Mouse (Mus musculus): Measurements from ENCODE around the gene Prkce. TPM values are rescaled to one million over a fixed set of nuclear protein-coding genes. Genes with fewer than 3 reads are reported as not detected.

Prkce gene
- polyA plus RNA-seq, 1 experiment from 2014 or later: 0.77 TPM

DNA sequence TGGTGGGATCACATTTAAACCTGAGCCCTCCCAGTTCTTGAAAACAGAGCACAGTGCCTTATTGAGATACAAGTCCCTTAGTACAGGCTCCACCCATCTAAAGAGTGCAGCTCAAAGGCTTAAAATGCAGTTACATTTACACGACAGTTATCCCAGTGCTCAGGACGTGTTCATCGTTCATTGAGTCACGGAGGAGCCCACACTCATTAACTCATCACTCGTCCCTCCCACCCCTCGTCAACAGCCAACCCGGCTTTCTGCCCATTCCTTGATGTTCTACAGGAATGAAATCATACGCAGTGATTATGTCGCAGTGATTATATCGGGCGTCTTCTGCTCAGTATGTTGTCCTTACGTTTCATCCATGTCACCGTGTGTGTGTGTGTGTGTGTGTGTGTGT, 102.9 kb downstream of the Prkce start:
- no peaks in the 10 kb centered on the region for H3K9me3 ChIP-seq (replicated peaks; ENCODE audit: control insufficient read depth, low read length)
- H3K36me3 ChIP-seq (ENCODE audit: control insufficient read depth, insufficient read depth): no peaks in the 10 kb centered on the region
- 77% methylated on average over 13 of the region's 13 CpGs for WGBS (ENCODE audit: insufficient replicate concordance)
- no peak overlapping the region for H3K27ac ChIP-seq (ENCODE audit: low read length)
- ATAC-seq (ENCODE audit: low read depth): no peak
- no peak overlapping the region for H3K9ac ChIP-seq (ENCODE audit: low read depth, low read length)
- H3K4me3 ChIP-seq (ENCODE audit: low read depth, low read length): no peak overlapping the region
- H3K27me3 ChIP-seq (ENCODE audit: control insufficient read depth, insufficient read depth, low read depth, low read length): no peaks in the 10 kb centered on the region
- H3K4me1 ChIP-seq (ENCODE audit: control insufficient read depth, low read depth, low read length): no peaks in the 10 kb centered on the region
- no peak overlapping the region for H3K4me2 ChIP-seq (ENCODE audit: low read depth, low read length)

DNA sequence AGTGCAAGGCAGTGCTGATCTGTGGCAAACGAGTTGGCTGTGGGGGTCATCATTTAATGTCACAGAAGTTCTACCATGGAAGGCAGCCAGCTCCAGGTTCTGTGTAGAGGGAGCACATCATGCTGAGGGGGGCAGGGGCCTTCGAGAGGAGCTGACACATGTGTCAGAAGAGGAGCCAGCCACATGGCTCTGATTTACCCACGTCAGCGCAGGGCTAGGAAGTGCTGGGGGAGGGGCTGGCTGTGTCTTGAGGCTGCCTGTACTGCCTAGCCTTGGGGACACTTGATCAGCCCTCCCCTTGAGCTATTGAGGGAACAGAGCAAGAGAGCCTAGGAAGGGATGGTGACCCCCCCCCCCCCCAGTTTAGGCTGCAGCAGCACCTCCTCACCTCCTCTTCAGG, 103.7 kb downstream of the Prkce start:
- ATAC-seq (ENCODE audit: low read depth): no peak
- Histone ChIP-seq H3K27ac (ENCODE audit: low read length) (no peak overlapping the region), H3K4me1 (ENCODE audit: control insufficient read depth, low read depth, low read length) (no peaks in the 10 kb centered on the region)

DNA sequence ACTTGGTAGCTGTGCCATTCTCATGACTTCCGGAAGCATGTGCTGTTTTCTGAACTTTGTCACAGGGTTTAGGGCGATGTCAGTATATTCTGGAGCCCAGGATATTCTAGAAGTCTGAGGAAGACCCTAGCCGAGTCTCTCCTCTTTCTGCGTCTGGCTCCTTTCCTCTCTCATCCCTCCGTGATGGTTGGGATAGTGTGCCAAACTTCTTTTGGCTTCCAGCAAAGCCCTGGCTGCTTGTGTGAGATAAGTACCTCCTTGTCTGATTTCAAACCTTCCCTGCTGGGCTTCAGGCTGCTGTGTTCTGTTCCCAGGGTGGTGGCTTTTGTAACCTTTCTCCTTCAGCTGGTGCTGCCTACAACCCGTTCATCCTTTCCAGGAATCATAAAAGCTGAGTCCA, 105.4 kb downstream of the Prkce start:
- H3K36me3 ChIP-seq (ENCODE audit: control insufficient read depth, insufficient read depth): no peaks in the 10 kb centered on the region

More for the DNA sequence above, 103.7 kb downstream of the Prkce start:
- Histone ChIP-seq H3K9ac (ENCODE audit: low read depth, low read length) (no peak overlapping the region), H3K4me2 (ENCODE audit: low read depth, low read length) (no peak overlapping the region), H3K4me3 (ENCODE audit: low read depth, low read length) (no peak overlapping the region), H3K27me3 (ENCODE audit: control insufficient read depth, insufficient read depth, low read depth, low read length) (no peaks in the 10 kb centered on the region), H3K36me3 (ENCODE audit: control insufficient read depth, insufficient read depth) (no peaks in the 10 kb centered on the region), H3K9me3 (replicated peaks; ENCODE audit: control insufficient read depth, low read length) (no peaks in the 10 kb centered on the region)
- 34% methylated on average over 4 of the region's 4 CpGs for WGBS (ENCODE audit: insufficient replicate concordance)

DNA sequence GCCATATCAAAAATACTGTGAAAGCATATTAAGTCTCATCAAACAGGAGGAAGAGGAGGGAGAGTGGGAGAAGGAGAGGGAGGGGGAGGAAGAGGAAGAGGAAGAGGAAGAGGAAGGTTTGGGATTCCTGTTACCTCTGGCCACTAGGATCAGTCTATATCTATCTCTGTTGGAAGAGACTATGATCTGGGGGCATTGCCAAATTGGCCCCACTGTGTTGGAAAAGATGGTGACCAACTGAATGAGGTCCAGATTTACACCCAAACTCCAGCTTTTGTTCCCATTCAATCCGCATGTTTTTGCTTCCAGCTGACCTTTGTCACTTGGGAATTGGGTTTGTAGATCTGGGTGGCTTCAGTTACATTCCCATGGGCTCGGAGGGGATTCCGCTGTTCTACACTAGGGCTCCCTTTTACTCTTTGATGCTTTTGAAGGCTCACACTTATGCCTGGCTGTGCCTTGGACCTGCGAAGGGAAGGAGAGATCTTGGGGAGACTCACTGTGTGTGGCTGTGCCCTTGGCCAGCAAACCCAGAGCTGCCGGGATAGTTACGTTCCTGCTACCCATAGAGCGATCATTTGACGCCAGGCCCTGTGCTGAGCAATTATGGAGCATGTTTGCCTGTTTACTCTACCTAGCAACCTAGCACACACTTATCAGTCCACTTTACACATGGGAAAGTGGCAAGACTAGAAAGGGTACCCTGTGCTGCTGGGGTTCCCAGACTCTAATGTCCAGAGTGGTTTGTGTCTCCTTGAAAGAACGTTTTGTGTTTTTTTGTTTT, 106.2 kb downstream of the Prkce start:
- Histone ChIP-seq H3K27me3 (ENCODE audit: control insufficient read depth, insufficient read depth, low read depth, low read length) (no peaks in the 10 kb centered on the region), H3K4me1 (ENCODE audit: control insufficient read depth, low read depth, low read length) (no peaks in the 10 kb centered on the region), H3K27ac (ENCODE audit: low read length) (no peak overlapping the region), H3K36me3 (ENCODE audit: control insufficient read depth, insufficient read depth) (no peaks in the 10 kb centered on the region), H3K4me3 (ENCODE audit: low read depth, low read length) (no peak overlapping the region), H3K4me2 (ENCODE audit: low read depth, low read length) (no peak overlapping the region), H3K9me3 (replicated peaks; ENCODE audit: control insufficient read depth, low read length) (no peaks in the 10 kb centered on the region), H3K9ac (ENCODE audit: low read depth, low read length) (no peak overlapping the region)
- 66% methylated on average over 9 of the region's 9 CpGs for WGBS (ENCODE audit: insufficient replicate concordance)
- ATAC-seq (ENCODE audit: low read depth): no peak

More for the DNA sequence above, 105.4 kb downstream of the Prkce start:
- Histone ChIP-seq H3K27me3 (ENCODE audit: control insufficient read depth, insufficient read depth, low read depth, low read length) (no peaks in the 10 kb centered on the region), H3K9ac (ENCODE audit: low read depth, low read length) (no peak overlapping the region), H3K9me3 (replicated peaks; ENCODE audit: control insufficient read depth, low read length) (no peaks in the 10 kb centered on the region), H3K4me3 (ENCODE audit: low read depth, low read length) (no peak overlapping the region), H3K27ac (ENCODE audit: low read length) (no peak overlapping the region), H3K4me1 (ENCODE audit: control insufficient read depth, low read depth, low read length) (no peaks in the 10 kb centered on the region), H3K4me2 (ENCODE audit: low read depth, low read length) (no peak overlapping the region)
- 46% methylated on average over 6 of the region's 6 CpGs for WGBS (ENCODE audit: insufficient replicate concordance)
- ATAC-seq (ENCODE audit: low read depth): no peak

DNA sequence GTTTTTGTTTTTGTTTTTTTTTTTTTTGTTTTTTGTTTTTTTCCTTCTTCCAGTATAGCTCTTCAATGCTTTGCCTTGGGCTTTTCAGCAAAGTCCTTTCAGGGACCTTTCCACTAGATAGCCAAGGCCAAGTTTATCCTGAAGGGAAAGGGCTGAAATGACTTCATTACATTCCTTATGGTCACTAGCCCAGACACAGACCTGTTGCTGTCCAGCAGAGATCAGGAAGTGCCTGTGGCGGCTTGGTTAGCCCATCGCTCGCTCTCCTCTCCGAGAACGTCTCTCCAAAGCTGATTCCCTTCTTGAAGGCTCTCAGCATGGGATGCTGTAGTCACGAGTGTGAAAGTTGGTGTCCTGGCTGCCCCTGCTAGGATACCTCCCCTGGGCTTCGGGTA, 106.8 kb downstream of the Prkce start:
- Histone ChIP-seq H3K9ac (ENCODE audit: low read depth, low read length) (no peak overlapping the region), H3K9me3 (replicated peaks; ENCODE audit: control insufficient read depth, low read length) (no peaks in the 10 kb centered on the region), H3K36me3 (ENCODE audit: control insufficient read depth, insufficient read depth) (no peaks in the 10 kb centered on the region), H3K4me2 (ENCODE audit: low read depth, low read length) (no peak overlapping the region), H3K4me1 (ENCODE audit: control insufficient read depth, low read depth, low read length) (no peaks in the 10 kb centered on the region; the same call in 1 of the 2 replicates), H3K4me3 (ENCODE audit: low read depth, low read length) (no peak overlapping the region), H3K27ac (ENCODE audit: low read length) (no peak overlapping the region), H3K27me3 (ENCODE audit: control insufficient read depth, insufficient read depth, low read depth, low read length) (no peaks in the 10 kb centered on the region)
- ATAC-seq (ENCODE audit: low read depth): no peak
- 56% methylated on average over 7 of the region's 7 CpGs for whole genome bisulfite sequencing (ENCODE audit: insufficient replicate concordance)

DNA sequence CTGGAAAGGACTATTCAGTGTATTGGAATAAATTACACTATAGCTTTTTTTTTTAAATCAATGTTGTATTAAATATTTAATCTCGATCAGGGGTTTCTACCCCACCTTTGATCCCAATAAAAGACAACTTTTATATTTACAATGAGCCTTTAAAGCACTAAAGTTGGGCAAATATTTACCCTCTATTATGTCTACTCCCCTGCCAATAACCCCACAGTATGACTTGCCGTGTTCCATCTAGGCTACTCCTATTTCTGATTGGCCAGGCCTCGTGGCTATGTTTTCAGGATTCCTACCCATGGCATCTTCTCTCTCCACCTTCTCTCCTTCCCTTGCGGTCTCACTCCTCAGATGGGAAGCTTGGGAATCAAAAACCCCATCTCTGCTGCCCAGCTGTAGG, 108.8 kb downstream of the Prkce start:
- H3K9ac ChIP-seq (ENCODE audit: low read depth, low read length): no peak overlapping the region

DNA sequence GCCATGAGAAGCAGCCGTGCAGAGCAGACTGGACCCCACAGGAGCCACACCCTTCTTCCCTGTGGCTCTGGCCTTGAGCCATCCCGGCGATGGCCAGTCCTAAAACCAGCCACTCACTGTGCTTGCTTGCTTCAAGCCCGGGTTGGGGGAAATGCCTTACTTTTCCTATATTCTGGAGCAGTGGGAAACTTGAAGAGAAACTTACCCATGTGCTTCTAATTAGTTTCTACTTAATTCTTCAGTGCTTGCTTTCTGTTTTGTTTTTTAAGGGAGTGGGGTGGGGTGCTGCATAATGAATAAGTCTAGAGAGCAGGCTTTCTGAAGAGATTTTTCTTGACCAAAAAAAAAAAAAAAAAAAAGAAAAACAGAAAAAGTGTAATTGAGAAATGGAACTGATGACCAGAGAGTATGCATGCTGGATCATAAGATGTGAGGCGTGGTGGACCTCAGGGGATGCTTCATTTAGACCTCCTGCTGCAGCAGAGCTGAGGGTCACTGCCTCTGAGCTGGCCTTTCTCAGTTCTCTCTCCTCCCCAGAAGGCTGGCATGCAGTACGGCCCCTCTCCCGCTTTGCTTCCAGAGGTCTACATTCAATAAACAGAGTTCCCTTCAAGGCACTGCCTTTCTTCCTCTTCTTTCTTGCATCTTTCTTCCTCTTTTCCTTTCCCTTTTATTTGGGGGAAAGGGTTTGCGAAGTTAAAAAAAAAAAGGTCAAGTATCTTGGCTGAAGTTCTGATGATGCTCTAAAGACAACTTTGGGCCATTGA, 109.6 kb downstream of the Prkce start:
- no peak overlapping the region for H3K4me2 ChIP-seq (ENCODE audit: low read depth, low read length)
- no peak overlapping the region for H3K27ac ChIP-seq (ENCODE audit: low read length)
- no peaks in the 10 kb centered on the region for H3K9me3 ChIP-seq (replicated peaks; ENCODE audit: control insufficient read depth, low read length)
- H3K9ac ChIP-seq (ENCODE audit: low read depth, low read length): no peak overlapping the region
- no peaks in the 10 kb centered on the region for H3K27me3 ChIP-seq (ENCODE audit: control insufficient read depth, insufficient read depth, low read depth, low read length)
- ATAC-seq (ENCODE audit: low read depth): no peak
- 49% methylated on average over 8 of the region's 8 CpGs for WGBS (ENCODE audit: insufficient replicate concordance)
- H3K4me3 ChIP-seq (ENCODE audit: low read depth, low read length): no peak overlapping the region
- no peaks in the 10 kb centered on the region; the same call in 1 of the 2 replicates for H3K4me1 ChIP-seq (ENCODE audit: control insufficient read depth, low read depth, low read length)
- no peaks in the 10 kb centered on the region for H3K36me3 ChIP-seq (ENCODE audit: control insufficient read depth, insufficient read depth)

More for the DNA sequence above, 108.8 kb downstream of the Prkce start:
- no peaks in the 10 kb centered on the region for H3K9me3 ChIP-seq (replicated peaks; ENCODE audit: control insufficient read depth, low read length)
- no peak for ATAC-seq (ENCODE audit: low read depth)
- no peak overlapping the region for H3K4me3 ChIP-seq (ENCODE audit: low read depth, low read length)
- no peak overlapping the region for H3K4me2 ChIP-seq (ENCODE audit: low read depth, low read length)
- H3K4me1 ChIP-seq (ENCODE audit: control insufficient read depth, low read depth, low read length): no peaks in the 10 kb centered on the region; the same call in 1 of the 2 replicates
- no peak overlapping the region for H3K27ac ChIP-seq (ENCODE audit: low read length)
- H3K27me3 ChIP-seq (ENCODE audit: control insufficient read depth, insufficient read depth, low read depth, low read length): no peaks in the 10 kb centered on the region
- H3K36me3 ChIP-seq (ENCODE audit: control insufficient read depth, insufficient read depth): no peaks in the 10 kb centered on the region
- 69% methylated on average over 4 of the region's 4 CpGs for WGBS (ENCODE audit: insufficient replicate concordance)

DNA sequence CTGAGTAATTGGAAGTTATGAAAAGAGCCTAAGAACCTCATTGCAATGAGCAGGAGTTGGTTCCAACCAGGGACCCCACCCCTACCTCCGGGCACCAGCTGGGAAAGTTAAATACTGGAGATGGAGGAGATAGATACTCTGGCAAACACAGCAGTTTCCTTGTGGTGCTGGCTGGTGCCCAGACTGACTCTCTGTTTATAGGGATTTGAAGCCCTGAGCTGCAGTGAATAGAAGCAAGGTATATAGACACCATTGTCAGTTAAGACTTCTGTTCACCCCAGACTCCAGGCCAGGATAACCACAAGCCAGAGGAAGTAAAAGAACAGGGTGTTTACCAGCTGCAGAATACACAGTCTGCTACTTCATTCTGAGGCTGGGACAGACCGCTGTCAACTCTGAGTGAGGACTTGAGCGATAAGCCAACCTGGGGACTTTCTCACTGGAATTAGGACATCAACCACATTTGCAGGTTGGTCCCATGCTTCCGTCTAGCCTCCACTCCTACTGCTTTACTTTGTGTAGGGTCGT, 110.5 kb downstream of the Prkce start:
- Histone ChIP-seq H3K4me2 (ENCODE audit: low read depth, low read length) (no peak overlapping the region), H3K27ac (ENCODE audit: low read length) (no peak overlapping the region), H3K4me1 (ENCODE audit: control insufficient read depth, low read depth, low read length) (no peaks in the 10 kb centered on the region; the same call in 1 of the 2 replicates), H3K9ac (ENCODE audit: low read depth, low read length) (no peak overlapping the region), H3K9me3 (replicated peaks; ENCODE audit: control insufficient read depth, low read length) (no peaks in the 10 kb centered on the region), H3K4me3 (ENCODE audit: low read depth, low read length) (no peak overlapping the region), H3K27me3 (ENCODE audit: control insufficient read depth, insufficient read depth, low read depth, low read length) (no peaks in the 10 kb centered on the region), H3K36me3 (ENCODE audit: control insufficient read depth, insufficient read depth) (no peaks in the 10 kb centered on the region)
- 17% methylated on average over 5 of the region's 5 CpGs for WGBS (ENCODE audit: insufficient replicate concordance)
- ATAC-seq (ENCODE audit: low read depth): no peak

DNA sequence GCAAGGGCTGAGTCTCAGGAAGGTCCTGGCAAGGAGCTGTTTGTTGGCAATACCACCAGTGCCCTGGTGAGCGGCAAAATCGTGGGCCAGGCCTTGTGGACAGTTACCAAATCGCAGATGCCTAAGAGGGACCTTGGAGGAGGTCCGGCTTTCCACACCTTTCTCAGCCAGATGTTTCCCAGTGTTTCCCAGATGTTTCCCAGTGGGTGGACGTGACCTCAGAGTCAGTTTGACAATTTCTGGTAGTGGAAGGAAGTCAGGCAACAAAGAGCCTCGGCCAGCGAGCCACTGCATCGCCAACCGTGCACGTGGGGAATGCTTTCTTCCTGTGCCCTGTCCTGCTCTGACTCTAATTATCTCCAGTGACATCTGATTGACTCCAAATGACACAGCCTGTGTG, 112.2 kb downstream of the Prkce start:
- Histone ChIP-seq H3K4me1 (ENCODE audit: control insufficient read depth, low read depth, low read length) (no peaks in the 10 kb centered on the region; the same call in 1 of the 2 replicates), H3K27me3 (ENCODE audit: control insufficient read depth, insufficient read depth, low read depth, low read length) (no peaks in the 10 kb centered on the region), H3K9ac (ENCODE audit: low read depth, low read length) (no peak overlapping the region), H3K27ac (ENCODE audit: low read length) (no peak overlapping the region), H3K4me2 (ENCODE audit: low read depth, low read length) (no peak overlapping the region), H3K4me3 (ENCODE audit: low read depth, low read length) (no peak overlapping the region), H3K9me3 (replicated peaks; ENCODE audit: control insufficient read depth, low read length) (no peaks in the 10 kb centered on the region), H3K36me3 (ENCODE audit: control insufficient read depth, insufficient read depth) (no peaks in the 10 kb centered on the region)
- no peak for ATAC-seq (ENCODE audit: low read depth)
- 44% methylated on average over 10 of the region's 10 CpGs for whole genome bisulfite sequencing (ENCODE audit: insufficient replicate concordance)
